Mouse (Mus musculus): ENCODE measurements around the gene Itih1. TPM values are rescaled to one million over a fixed set of nuclear protein-coding genes. Genes with fewer than 3 reads are reported as not detected.

The Itih1 gene
- total RNA-seq (2015) = not detected in 2 replicates
- not detected in 2 replicates for total RNA-seq (2017)

GRCm38 (mm10) chr14:30943038-30943437 lies at the start of gene Itih1:
Itih1 (minus strand) TSS chr14:30943289.
- no peak for ATAC-seq (replicated peaks; ENCODE audit: poor library complexity)

GRCm38 (mm10) chr14:30976222-30976621 lies 33.1 kb upstream of the Itih1 start:
- ATAC-seq (replicated peaks; ENCODE audit: poor library complexity) = no peak

DNA sequence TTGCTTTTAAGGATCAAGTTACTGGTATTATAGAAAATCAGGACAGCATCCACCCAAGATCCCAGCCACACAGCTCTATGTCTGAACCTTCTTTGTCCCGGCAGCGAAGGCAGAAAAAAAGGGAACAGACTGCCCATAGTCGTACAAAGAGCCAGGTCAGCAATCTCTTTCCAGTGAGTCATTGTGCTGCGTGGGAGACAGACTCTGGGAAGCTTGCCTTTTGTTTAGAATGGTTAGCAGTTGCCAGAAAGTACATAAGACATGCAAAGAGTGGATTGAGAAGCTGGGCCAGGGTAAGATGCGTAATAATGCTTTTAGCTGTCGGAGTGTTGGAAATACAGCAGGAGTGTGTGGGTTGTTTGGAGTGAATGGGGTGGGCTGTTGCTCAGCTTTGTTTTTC lies 31.1 kb upstream of the Itih1 start:
- no peak for ATAC-seq (replicated peaks; ENCODE audit: poor library complexity)

DNA sequence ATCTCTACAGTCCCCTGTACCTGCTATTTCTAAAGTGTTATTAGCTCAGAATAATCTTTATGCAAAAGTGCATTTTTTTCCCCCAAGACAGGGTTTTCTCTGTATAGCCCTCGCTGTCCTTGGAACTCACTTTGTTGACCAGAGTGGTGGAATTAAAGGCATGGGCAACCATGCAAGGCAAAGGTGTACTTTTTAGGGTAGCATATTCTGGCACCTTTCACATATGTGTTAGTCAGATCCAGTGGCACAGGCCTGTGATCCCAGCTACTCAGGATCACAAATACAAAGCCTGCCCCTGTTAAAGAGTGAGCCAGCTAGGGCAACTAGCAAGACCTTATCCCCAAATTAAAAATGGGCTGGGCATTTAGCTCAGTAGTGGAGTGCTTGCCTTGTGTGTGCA lies 17.3 kb upstream of the Itih1 start:
- no peak for ATAC-seq (replicated peaks; ENCODE audit: poor library complexity)

DNA sequence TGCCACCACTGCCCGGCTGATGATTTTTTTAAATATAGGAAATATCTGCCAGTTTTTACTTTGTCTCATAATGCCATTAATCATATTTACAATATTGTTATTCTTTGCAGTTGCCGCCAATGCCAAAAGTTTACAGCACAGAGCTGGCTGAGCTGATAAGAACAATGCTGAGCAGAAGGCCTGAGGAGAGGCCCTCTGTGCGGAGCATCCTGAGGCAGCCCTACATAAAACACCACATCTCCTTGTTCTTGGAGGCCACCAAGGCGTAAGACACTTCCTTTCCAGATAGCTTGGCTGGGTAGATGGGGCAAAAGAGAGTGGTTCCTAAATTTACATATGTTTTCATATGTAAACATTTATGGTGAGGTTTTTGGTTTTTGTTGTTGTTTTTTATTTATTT lies 15.9 kb upstream of the Itih1 start:
- ATAC-seq (replicated peaks; ENCODE audit: poor library complexity) = peak; percentile 42; the same call in 1 of the 2 replicates

DNA sequence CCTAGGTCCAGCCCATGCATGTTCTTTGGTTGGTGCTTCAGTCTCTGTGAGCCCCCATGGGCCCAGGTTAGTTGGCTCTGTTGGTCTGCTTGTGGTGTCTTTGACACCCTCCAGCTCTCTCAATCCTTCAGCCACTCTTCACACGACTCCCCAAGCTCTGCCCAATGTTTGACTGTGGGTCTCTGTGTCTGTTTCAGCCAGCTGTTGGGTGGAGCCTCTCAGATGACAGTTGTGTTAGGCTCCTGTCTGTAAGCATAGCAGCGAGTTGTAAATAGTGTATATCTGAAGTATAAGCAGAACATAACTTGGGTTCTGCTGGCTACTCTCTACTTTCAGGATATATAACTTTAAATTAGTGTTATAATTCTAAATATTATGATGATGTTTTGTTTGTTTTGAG lies 15.4 kb upstream of the Itih1 start:
- no peak for ATAC-seq (replicated peaks; ENCODE audit: poor library complexity)

GRCm38 (mm10) chr14:30951154-30951825 lies 8.2 kb upstream of the Itih1 start, which contains the start of gene Nek4:
Nek4 (plus strand) TSS chr14:30951377.
- peak; percentile 99 for ATAC-seq (replicated peaks; ENCODE audit: poor library complexity)

DNA sequence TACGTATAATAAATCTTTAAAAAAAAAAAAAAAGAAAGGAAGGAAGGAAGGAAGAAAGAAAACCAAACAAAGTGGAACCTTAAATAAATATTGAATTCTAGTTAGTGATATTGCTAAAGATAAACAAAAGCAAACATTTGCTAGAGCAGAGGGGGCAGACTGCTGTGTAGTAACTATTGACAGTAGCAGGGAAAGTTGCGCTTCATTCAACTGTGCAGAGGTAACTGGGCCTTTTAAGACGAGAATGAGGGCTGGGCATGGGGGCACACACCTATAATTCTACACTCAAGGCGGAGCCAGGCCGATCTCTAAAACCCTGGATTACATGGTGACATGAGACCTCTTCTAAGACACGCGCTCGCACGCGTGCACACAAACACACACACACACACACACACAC lies 6.9 kb upstream of the Itih1 start:
- ATAC-seq (replicated peaks; ENCODE audit: poor library complexity) = no peak

GRCm38 (mm10) chr14:30944745-30945144 lies 1.7 kb upstream of the Itih1 start:
- ATAC-seq (replicated peaks; ENCODE audit: poor library complexity) = no peak

GRCm38 (mm10) chr14:30943860-30944674 lies 978 bp upstream of the Itih1 start:
- ATAC-seq (replicated peaks; ENCODE audit: poor library complexity) = peak; percentile 83

DNA sequence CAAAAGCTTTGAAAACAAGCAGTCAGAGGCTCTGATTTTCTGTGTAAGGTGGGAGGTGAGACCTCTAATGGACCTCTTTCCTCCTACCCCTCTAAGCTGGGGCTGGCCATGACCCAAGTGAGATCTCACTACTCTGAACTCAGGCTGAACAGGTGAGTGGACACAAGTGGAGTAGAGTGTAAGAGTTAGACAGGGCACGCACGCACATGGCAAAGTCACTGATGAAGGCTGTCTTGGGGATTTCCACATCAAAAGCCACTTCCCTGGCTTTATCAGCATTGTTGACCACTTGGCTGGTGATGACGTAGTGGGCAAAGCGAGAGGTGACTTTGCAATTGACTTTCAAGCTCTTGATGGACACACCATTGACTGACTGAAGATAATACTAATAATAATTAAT lies 835 bp downstream of the Itih1 start:
- no peak for ATAC-seq (replicated peaks; ENCODE audit: poor library complexity)

GRCm38 (mm10) chr14:30933351-30933750 lies 9.7 kb downstream of the Itih1 start:
- no peak for ATAC-seq (replicated peaks; ENCODE audit: poor library complexity)

DNA sequence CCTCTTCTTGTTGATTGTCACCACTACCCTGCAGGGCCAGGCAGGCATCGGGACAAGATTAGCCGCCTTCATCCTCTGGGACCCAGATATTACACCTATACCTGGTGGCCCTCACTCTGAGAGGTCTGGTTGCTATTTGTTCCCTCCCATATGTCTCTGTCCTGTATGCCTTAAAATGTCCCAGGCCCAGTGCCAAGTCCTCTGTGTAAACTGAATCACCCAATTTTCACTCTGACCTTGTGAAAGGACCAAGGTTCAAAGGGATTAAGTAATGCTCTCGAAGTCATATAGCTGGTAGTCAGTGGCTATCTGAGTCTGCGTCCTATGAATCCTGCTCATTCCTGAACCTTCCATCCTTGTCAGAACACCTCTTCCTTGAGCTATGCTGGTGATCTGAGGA lies 12.7 kb downstream of the Itih1 start:
- no peak for ATAC-seq (replicated peaks; ENCODE audit: poor library complexity)

GRCm38 (mm10) chr14:30925492-30925891 lies 17.6 kb downstream of the Itih1 start:
- no peak for ATAC-seq (replicated peaks; ENCODE audit: poor library complexity)

- ATAC-seq (replicated peaks; ENCODE audit: poor library complexity) = no peak
These were observed 19.5 kb downstream of the Itih1 start, which contains the start of gene Itih3 for GRCm38 (mm10) chr14:30923375-30924105. Itih3 (minus strand) TSS chr14:30923760.

GRCm38 (mm10) chr14:30922053-30922670 lies 20.9 kb downstream of the Itih1 start:
- no peak for ATAC-seq (replicated peaks; ENCODE audit: poor library complexity)

- no peak for ATAC-seq (replicated peaks; ENCODE audit: poor library complexity)
These were observed 26.6 kb downstream of the Itih1 start for GRCm38 (mm10) chr14:30916516-30916915.

- no peak for ATAC-seq (replicated peaks; ENCODE audit: poor library complexity)
These were observed 29.7 kb downstream of the Itih1 start for GRCm38 (mm10) chr14:30913404-30913803.

GRCm38 (mm10) chr14:30912641-30913040 lies 30.4 kb downstream of the Itih1 start:
- ATAC-seq (replicated peaks; ENCODE audit: poor library complexity) = no peak

GRCm38 (mm10) chr14:30911141-30911540 lies 31.9 kb downstream of the Itih1 start:
- no peak for ATAC-seq (replicated peaks; ENCODE audit: poor library complexity)

GRCm38 (mm10) chr14:30907814-30908265 lies 35.2 kb downstream of the Itih1 start:
- peak; percentile 95 for ATAC-seq (replicated peaks; ENCODE audit: poor library complexity)
